Mouse (Mus musculus) bone marrow, adult 2 months (tissue): ENCODE data around the gene Sp1.

ENCODE experiments used
- CTCF ChIP-seq: fragments of 200-500 bp; IDR thresholded peaks from 2 replicates; pipeline ENCODE4 v1.5.1; 2011; ENCODE audit warnings: low read length, control low read depth; ENCODE audit not compliant: control insufficient read depth, insufficient read depth
- POLR2A ChIP-seq: fragments of 200-500 bp; IDR thresholded peaks from 2 replicates; pipeline ENCODE4 v1.6.1; 2011; ENCODE audit warnings: low read depth, mild to moderate bottlenecking, control low read depth, low read length, borderline replicate concordance; ENCODE audit not compliant: control insufficient read depth

DNA sequence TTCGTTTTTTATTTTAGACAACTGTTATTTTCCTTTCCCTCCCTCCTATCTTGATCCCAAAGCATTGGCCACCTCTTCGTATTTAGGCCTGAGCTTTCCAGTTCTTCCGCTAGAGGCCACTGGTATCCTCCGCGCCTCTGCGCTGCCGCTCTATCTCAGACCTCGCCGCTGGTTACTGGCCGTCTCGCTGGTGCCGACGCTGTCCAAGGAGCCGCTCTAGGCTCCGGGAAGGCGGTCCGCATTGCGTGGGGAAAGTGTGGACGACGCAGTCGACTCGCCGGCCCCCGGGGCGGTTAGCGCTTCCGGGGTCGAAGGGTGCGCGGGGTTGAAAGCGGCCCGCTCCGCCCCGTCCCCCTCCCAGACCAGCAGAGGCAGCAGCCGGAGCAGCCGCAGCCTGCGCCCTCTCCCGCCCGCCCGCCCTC lies 64.3 kb downstream of the Sp1 start, which contains the start of gene Pcbp2:
- TF ChIP-seq CTCF (peak; percentile 83), POLR2A (peak; percentile 52; the same call in 1 of the 2 replicates)
